Mouse (Mus musculus): ENCODE measurements at regions not wholly inside any gene's neighbourhood (a gene's known extent, or its start where the extent isn't known, plus 50 kb on each side); places are given as distances from the start of the nearest gene placed in this dataset.

DNA sequence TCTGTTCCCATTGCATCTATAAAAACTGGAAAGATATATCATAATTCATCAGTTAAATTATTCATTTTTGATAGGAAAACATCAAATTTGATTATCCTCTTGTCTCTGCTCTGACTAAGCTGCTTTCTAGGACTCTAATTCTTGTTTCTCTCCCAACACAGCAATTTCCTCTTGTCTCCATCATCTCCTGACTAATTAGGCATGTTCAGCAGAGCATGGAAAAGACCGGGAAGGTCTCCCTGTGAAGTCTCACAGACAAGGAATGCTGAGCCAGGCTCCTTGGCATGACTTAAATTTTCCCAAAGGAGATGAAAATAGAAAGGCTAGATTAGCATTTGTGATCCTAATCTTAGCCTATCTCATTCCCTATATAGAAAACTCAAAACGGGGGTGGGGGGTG lies 192.3 kb downstream of the Chrna7 start:
- ChIA-PET CTCF (no interaction called here), POLR2A (interaction anchor here in 1 of 4 experiments (0.9 kb wide), 1 partner anchor 18 kb away, joined by 3 read pairs; no protein-coding TSS in a partner anchor)

DNA sequence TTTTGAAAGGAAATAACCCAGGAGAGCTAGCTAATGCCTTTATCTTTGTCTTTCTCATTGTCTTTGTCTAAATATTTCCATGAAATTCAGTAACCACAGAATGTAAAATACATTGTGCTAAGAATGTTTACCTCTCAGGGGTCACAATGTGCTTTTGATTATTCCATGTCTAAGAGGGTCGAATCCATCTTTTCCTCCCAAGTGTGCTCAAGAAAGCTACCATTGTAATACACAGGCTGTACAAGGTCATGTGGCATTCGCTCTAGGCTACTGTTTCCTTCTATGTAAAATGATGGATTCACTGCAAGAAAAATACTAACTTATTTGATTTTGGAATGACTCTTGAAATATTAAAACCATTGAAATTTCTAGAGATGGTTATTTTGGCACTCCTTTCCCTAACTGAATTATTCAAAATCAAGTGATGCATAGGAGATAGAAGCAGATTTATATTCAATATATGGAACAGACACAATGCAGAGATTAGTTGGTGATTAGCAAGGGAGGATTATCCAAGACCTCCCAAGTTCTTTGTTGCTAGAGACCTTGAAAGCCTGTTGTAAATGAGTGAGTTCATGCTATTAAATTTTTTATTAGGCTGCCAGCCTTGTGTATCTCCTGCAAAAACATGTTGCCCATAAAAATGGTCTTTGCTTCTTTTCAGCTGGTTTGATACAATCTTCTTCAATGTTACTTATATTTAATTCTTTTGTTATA lies 193.4 kb downstream of the Chrna7 start:
- CTCF ChIA-PET, result no interaction called here

GRCm38 (mm10) chr7:62981109-62981508 lies 157.6 kb upstream of the A26c2 start:
- CTCF ChIA-PET, result no interaction called here

More for the DNA sequence above, 193.4 kb downstream of the Chrna7 start:
- POLR2A ChIA-PET, result interaction anchor here in 1 of 4 experiments (0.7 kb wide), 1 partner anchor 21 kb away, joined by 3 read pairs; no protein-coding TSS in a partner anchor

More at GRCm38 (mm10) chr7:62981109-62981508, 157.6 kb upstream of the A26c2 start:
- POLR2A ChIA-PET, result no interaction called here

Data from embryonic stem cell, embryonic (primary cell).